Mouse (Mus musculus): ENCODE results near the gene Dcdc2b. TPM values are rescaled to one million over a fixed set of nuclear protein-coding genes. Genes with fewer than 3 reads are reported as not detected.
A peak's percentile ranks its signal among the peaks of the same experiment; 100 is the strongest.

Dcdc2b gene
- polyA plus RNA-seq, 1 experiment from 2014 or later, result 0.54 TPM

GRCm38 (mm10) chr4:129645204-129645603, 31.1 kb upstream of the Dcdc2b start:
- H3K36me3 ChIP-seq (replicated peaks; ENCODE audit: insufficient read depth, low read length), result peaks cover 43% of the 10 kb centered on the region
- no peak overlapping the region for H3K4me2 ChIP-seq (ENCODE audit: low read depth, low read length)
- H3K4me3 ChIP-seq (ENCODE audit: low read depth, low read length), result no peak overlapping the region
- no peaks in the 10 kb centered on the region for H3K27me3 ChIP-seq (ENCODE audit: insufficient read depth, low read length)
- ATAC-seq (no peak), DNase-seq (no peak)
- H3K9ac ChIP-seq (replicated peaks), result no peak overlapping the region
- no peak overlapping the region for H3K27ac ChIP-seq (ENCODE audit: low read depth)
- no peak for TF ChIP-seq EP300 (IDR thresholded peaks at IDR 0.05; ENCODE audit: low read depth)
- no peak for TF ChIP-seq CTCF (IDR thresholded peaks at IDR 0.05; ENCODE audit: low read depth)
- no peaks in the 10 kb centered on the region for H3K9me3 ChIP-seq (ENCODE audit: low read length)
- WGBS (ENCODE audit: insufficient replicate concordance), result 55% methylated on average over 6 of the region's 6 CpGs
- peaks cover 6% of the 10 kb centered on the region; the same call in 1 of the 2 replicates for H3K4me1 ChIP-seq (ENCODE audit: insufficient read depth)

- TF ChIP-seq EP300 (IDR thresholded peaks at IDR 0.05; ENCODE audit: low read depth), result no peak
- no peak for TF ChIP-seq CTCF (IDR thresholded peaks at IDR 0.05; ENCODE audit: low read depth)
- H3K9me3 ChIP-seq (ENCODE audit: low read length), result no peaks in the 10 kb centered on the region
- peak overlapping the region; percentile 96 for H3K4me2 ChIP-seq (ENCODE audit: low read depth, low read length)
- peaks cover 19% of the 10 kb centered on the region for H3K4me1 ChIP-seq (ENCODE audit: insufficient read depth)
- H3K4me3 ChIP-seq (ENCODE audit: low read depth, low read length), result 0 out of 2 replicates have a peak overlapping the region, but pooled peaks have one; percentile 75
- peaks cover 38% of the 10 kb centered on the region for H3K36me3 ChIP-seq (replicated peaks; ENCODE audit: insufficient read depth, low read length)
- WGBS (ENCODE audit: insufficient replicate concordance), result 59% methylated on average over 5 of the region's 5 CpGs
- no peaks in the 10 kb centered on the region for H3K27me3 ChIP-seq (ENCODE audit: insufficient read depth, low read length)
- H3K27ac ChIP-seq (ENCODE audit: low read depth), result peak overlapping the region; percentile 48; the same call in 1 of the 2 replicates
- H3K9ac ChIP-seq (replicated peaks), result no peak overlapping the region
- DNase-seq (no peak), ATAC-seq (no peak)
These were observed 27.7 kb upstream of the Dcdc2b start for GRCm38 (mm10) chr4:129641756-129642155.

GRCm38 (mm10) chr4:129640638-129641467, 26.8 kb upstream of the Dcdc2b start, which contains the start of gene Txlna:
TSS of gene Txlna (minus strand) at chr4:129641065.
- ATAC-seq, result peak; percentile 95
- H3K9ac ChIP-seq (replicated peaks), result peak within 1 kb of the TSS; percentile 70

GRCm38 (mm10) chr4:129640101-129640637, 26.1 kb upstream of the Dcdc2b start:
- Histone ChIP-seq H3K9ac (replicated peaks) (peak overlapping the region; percentile 70), H3K27me3 (ENCODE audit: insufficient read depth, low read length) (no peaks in the 10 kb centered on the region), H3K36me3 (replicated peaks; ENCODE audit: insufficient read depth, low read length) (peaks cover 41% of the 10 kb centered on the region), H3K9me3 (ENCODE audit: low read length) (no peaks in the 10 kb centered on the region), H3K4me3 (ENCODE audit: low read depth, low read length) (peak overlapping the region; percentile 75), H3K4me1 (ENCODE audit: insufficient read depth) (peaks cover 19% of the 10 kb centered on the region), H3K27ac (ENCODE audit: low read depth) (peak overlapping the region; percentile 81), H3K4me2 (ENCODE audit: low read depth, low read length) (peak overlapping the region; percentile 96)
- 4% methylated on average over 17 of the region's 17 CpGs for WGBS (ENCODE audit: insufficient replicate concordance)
- peak; percentile 41 for DNase-seq
- no peak for TF ChIP-seq CTCF (IDR thresholded peaks at IDR 0.05; ENCODE audit: low read depth)
- no peak for TF ChIP-seq EP300 (IDR thresholded peaks at IDR 0.05; ENCODE audit: low read depth)
- ATAC-seq, result no peak

More at GRCm38 (mm10) chr4:129640638-129641467, 26.8 kb upstream of the Dcdc2b start, which contains the start of gene Txlna:
- under 1% methylated on average over 59 of the region's 60 CpGs for WGBS (ENCODE audit: insufficient replicate concordance)
- no peaks in the 10 kb centered on the region for H3K27me3 ChIP-seq (ENCODE audit: insufficient read depth, low read length)
- peaks cover 41% of the 10 kb centered on the region for H3K36me3 ChIP-seq (replicated peaks; ENCODE audit: insufficient read depth, low read length)
- peak within 1 kb of the TSS; percentile 96 for H3K4me2 ChIP-seq (ENCODE audit: low read depth, low read length)
- peak within 1 kb of the TSS; percentile 75 for H3K4me3 ChIP-seq (ENCODE audit: low read depth, low read length)
- TF ChIP-seq CTCF (IDR thresholded peaks at IDR 0.05; ENCODE audit: low read depth), result no peak
- no peak; the same call in 1 of the 2 replicates for TF ChIP-seq EP300 (IDR thresholded peaks at IDR 0.05; ENCODE audit: low read depth)
- peak within 1 kb of the TSS; percentile 81 for H3K27ac ChIP-seq (ENCODE audit: low read depth)
- DNase-seq, result peak; percentile 96
- H3K4me1 ChIP-seq (ENCODE audit: insufficient read depth), result peaks cover 19% of the 10 kb centered on the region
- H3K9me3 ChIP-seq (ENCODE audit: low read length), result no peaks in the 10 kb centered on the region

GRCm38 (mm10) chr4:129639221-129639620, 25.2 kb upstream of the Dcdc2b start:
- Histone ChIP-seq H3K4me1 (ENCODE audit: insufficient read depth) (peaks cover 19% of the 10 kb centered on the region), H3K4me3 (ENCODE audit: low read depth, low read length) (no peak overlapping the region), H3K36me3 (replicated peaks; ENCODE audit: insufficient read depth, low read length) (peaks cover 44% of the 10 kb centered on the region), H3K27ac (ENCODE audit: low read depth) (peak overlapping the region; percentile 81; the same call in 1 of the 2 replicates), H3K9me3 (ENCODE audit: low read length) (no peaks in the 10 kb centered on the region), H3K27me3 (ENCODE audit: insufficient read depth, low read length) (no peaks in the 10 kb centered on the region), H3K4me2 (ENCODE audit: low read depth, low read length) (peak overlapping the region; percentile 96), H3K9ac (replicated peaks) (peak overlapping the region; percentile 38; the same call in 1 of the 2 replicates)
- DNase-seq, result no peak
- WGBS (ENCODE audit: insufficient replicate concordance), result 80% methylated on average over 15 of the region's 15 CpGs
- ATAC-seq, result no peak
- TF ChIP-seq CTCF (IDR thresholded peaks at IDR 0.05; ENCODE audit: low read depth) (no peak), EP300 (IDR thresholded peaks at IDR 0.05; ENCODE audit: low read depth) (no peak)

- no peaks in the 10 kb centered on the region for H3K27me3 ChIP-seq (ENCODE audit: insufficient read depth, low read length)
- TF ChIP-seq EP300 (IDR thresholded peaks at IDR 0.05; ENCODE audit: low read depth) (no peak), CTCF (IDR thresholded peaks at IDR 0.05; ENCODE audit: low read depth) (no peak)
- H3K4me1 ChIP-seq (ENCODE audit: insufficient read depth), result peaks cover 2% of the 10 kb centered on the region
- no peak overlapping the region for H3K27ac ChIP-seq (ENCODE audit: low read depth)
- 67% methylated on average over 6 of the region's 6 CpGs for WGBS (ENCODE audit: insufficient replicate concordance)
- DNase-seq, result no peak
- H3K9ac ChIP-seq (replicated peaks), result no peak overlapping the region
- ATAC-seq, result peak; percentile 58
- H3K4me2 ChIP-seq (ENCODE audit: low read depth, low read length), result no peak overlapping the region
- no peak overlapping the region for H3K4me3 ChIP-seq (ENCODE audit: low read depth, low read length)
- peaks cover 87% of the 10 kb centered on the region for H3K36me3 ChIP-seq (replicated peaks; ENCODE audit: insufficient read depth, low read length)
- H3K9me3 ChIP-seq (ENCODE audit: low read length), result no peaks in the 10 kb centered on the region
These were observed 19.8 kb upstream of the Dcdc2b start for GRCm38 (mm10) chr4:129633852-129634251.

Data from liver, postnatal 0 days (tissue).